Mouse (Mus musculus) adrenal gland, postnatal 10 days (tissue): ENCODE data around the gene Olfr1133. TPM values are rescaled to one million over a fixed set of nuclear protein-coding genes. Genes with fewer than 3 reads are reported as not detected.
"Not testable (repeated sequence)": the region's sequence is repeated elsewhere in the genome, so short reads cannot be mapped to it uniquely, and the experiment has no call there.

Experiments used
- DNase-seq: peaks from one replicate; pipeline ENCODE4 v3.0.0; 2021; ENCODE audit warnings: mixed read lengths
- long read RNA-seq, 2 experiments: library from polyadenylated mRNA; stranded (forward); transcript quantifications; one replicate each; pipeline ENCODE4 v2.0.0; 2021
- total RNA-seq, 2 experiments: library from RNA; stranded (reverse); gene quantifications; 2 replicates each; pipeline ENCODE4 v1.2.3; 2021

Gene Olfr1133
- not detected for total RNA-seq
- long read RNA-seq, experiment 1: 0 reads
- long read RNA-seq, experiment 2: 0 reads

DNA sequence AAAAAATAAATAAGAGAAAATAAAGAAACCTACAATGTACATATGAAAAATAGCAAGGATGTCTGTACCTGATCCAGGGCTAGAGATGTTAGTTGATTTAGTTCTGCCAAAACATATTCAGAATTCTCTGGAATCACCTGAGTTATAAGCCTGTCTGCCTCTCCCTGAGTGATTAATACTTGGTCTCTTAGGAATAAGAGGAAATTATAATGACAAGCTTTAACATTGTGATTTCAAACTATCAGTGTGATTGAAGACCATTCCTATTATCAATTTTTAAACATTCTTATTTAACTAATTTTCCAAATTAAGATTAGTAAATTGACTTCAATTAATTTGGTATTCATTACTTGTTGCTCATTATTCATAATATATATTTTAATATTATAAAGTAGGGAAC lies at the start of gene Olfr1133:
Gene Olfr1133 (minus strand): TSS at position 101 of the 400 bp plus-strand sequence.
- DNase-seq: no peak

DNA sequence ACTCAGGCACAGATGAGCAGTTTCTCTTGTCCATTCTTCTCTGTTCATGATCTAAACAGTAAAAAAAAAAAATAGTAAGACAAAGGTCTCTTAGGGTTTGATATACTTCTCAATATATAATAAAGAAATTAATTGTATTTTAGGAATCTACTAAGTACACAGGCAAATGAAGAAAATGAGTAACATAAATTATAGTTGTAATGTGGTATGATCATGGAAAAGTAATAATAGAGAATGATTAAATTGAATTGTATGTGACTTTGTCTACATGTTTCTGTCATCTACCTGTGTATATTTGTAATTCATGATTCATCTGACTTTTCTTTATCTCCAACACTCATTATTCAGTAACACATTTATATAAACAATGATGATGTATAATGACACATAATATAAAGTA lies 46.7 kb upstream of the Olfr1133 start, which contains the start of gene Olfr1136:
Gene Olfr1136 (minus strand): TSS at position 101 of the 400 bp plus-strand sequence.
- DNase-seq: no peak

DNA sequence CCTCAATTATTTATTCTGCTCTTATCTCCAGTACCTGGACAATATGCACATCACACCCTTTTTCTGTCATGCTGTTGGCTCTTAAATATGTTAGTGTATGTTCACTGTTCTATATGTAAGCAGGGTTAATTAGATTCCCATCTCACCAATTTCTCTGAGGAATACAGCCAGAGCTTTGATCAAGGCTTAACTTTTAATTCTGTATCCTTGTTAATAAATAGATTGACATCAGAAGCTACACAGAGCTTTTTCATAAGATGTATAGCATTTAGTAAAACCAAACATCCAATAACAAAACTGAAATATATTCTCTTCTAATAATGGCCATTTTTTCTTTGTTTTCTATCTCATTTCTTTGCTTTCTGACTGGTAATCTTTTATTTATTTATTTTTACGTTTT lies 26.4 kb upstream of the Olfr1133 start, which contains the start of gene Olfr1135:
Gene Olfr1135 (minus strand): TSS at position 101 of the 400 bp plus-strand sequence.
- no peak for DNase-seq

DNA sequence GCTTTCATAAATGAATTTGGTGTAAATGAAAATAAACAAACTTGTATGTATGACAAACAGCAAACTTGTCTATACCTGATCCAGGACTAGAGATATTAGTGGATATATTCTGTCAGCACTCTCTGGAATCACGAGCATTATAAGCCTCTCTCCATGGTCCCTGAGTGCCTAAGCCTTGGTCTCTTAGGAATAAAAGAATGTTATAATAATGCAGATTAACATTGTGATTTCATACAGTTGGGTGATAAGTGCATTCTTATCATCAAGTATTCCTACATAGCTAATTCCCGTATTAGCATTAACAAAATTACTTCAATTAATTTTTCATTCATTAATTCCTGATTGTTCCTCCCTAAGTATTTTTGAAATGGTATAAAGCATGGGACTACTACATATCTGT lies 11.2 kb upstream of the Olfr1133 start, which contains the start of gene Olfr1134:
Gene Olfr1134 (minus strand): TSS at position 101 of the 400 bp plus-strand sequence.
- no peak for DNase-seq

DNA sequence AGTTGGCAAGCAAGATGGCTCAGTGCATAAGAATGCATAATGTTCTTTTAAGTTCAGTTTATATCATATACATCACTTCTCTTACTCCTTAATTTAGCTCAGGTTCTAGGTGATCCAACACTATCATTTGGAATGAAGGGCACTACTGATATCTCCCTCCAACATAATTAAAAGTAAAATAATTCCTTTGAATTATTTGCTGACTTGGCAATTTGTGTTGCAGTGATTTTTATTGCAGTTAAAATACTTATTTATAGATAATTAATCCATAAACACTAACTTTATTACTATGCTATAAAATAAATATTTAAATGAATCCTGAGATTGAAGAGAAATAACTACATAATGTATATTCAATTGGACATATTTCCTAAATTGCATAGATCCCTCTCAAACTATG lies 4.7 kb downstream of the Olfr1133 start:
- DNase-seq: no peak

DNA sequence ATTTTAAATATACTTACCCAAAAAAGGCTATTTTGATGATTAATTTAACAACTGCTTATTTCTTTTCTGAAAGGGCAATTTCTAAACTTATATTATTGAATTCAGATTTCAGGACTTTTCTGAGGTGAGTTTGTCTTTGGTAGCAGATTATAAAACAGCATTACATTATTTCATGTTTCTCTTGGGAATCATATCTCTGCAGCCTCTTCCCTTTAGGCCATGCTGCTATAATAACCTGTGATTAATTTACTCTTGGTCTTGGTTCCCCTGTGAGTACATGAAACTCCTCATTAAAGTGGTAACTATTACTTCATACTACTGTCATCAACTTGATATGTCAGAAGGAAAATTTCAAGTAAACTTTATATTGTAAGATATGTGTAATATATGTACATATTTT lies 9.7 kb downstream of the Olfr1133 start, which contains the start of gene Olfr1132:
Gene Olfr1132 (minus strand): TSS at position 101 of the 400 bp plus-strand sequence.
- DNase-seq: no peak

DNA sequence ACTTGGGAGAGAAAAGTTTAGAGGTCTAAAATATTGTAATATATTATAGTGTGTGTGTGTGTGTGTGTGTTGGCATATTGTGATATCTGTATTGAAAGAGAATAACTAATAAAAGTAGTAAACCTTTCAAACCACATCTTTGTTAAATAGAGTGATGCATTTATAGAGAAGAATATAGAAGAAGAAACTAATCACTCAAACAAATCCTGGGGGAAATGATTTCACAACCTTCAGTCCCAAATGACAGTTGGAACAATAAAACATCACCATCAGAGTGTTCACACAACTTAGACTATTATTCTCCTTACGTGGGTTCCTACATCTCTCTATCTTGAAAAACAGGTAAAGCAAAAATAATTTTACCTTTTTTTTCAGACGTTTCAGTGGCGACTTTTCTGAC lies 20.4 kb downstream of the Olfr1133 start, which contains the start of gene Olfr1131:
Gene Olfr1131 (plus strand): TSS at position 301 of the 400 bp plus-strand sequence.
- no peak for DNase-seq

DNA sequence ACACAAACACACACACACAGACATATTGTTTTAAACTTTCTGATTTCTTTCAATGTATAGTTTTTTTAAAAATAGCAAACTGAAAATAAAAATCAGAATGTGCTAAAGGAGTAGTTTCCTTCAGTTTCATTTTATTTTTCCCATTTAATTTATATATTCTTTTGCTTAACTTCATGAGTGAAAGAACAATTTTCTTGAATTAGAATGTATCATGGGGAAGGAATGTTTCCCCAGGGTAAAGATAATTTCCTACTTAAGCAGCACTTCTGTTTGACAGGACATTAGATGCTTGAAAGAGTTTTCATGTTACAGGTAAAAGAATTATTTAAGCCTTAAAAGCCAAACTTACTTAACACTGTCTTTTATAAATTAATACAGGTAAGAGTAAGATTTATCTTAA lies 41.3 kb downstream of the Olfr1133 start, which contains the start of gene Olfr1130:
Gene Olfr1130 (plus strand): TSS at position 301 of the 400 bp plus-strand sequence.
- not testable (repeated sequence) for DNase-seq

Other genes with a start within 250 kb of the Olfr1133 start
- gene Olfr1123, start 230.7 kb downstream of the Olfr1133 start, total RNA-seq: not detected
- gene Olfr1124, start 217.1 kb downstream of the Olfr1133 start, total RNA-seq: not detected
- not detected for gene Olfr1126, start 193.4 kb downstream of the Olfr1133 start, total RNA-seq
- not detected for gene Pramel7, start 150.3 kb downstream of the Olfr1133 start, total RNA-seq
- gene Pramel6, start 140.8 kb downstream of the Olfr1133 start, total RNA-seq: not detected
- gene Olfr153, start 115.6 kb downstream of the Olfr1133 start, total RNA-seq: not detected
- gene Olfr1128, start 101.8 kb downstream of the Olfr1133 start, total RNA-seq: not detected
- gene Olfr1129, start 73.5 kb downstream of the Olfr1133 start, total RNA-seq: not detected
- not detected for gene Olfr1130, start 41.2 kb downstream of the Olfr1133 start, total RNA-seq
- not detected for gene Olfr1131, start 20.3 kb downstream of the Olfr1133 start, total RNA-seq
- gene Olfr1132, start 9.8 kb downstream of the Olfr1133 start, total RNA-seq: not detected
- gene Olfr1134, start 11.1 kb upstream of the Olfr1133 start, total RNA-seq: not detected
- gene Olfr1135, start 26.3 kb upstream of the Olfr1133 start, total RNA-seq: not detected
- not detected for gene Olfr1136, start 46.6 kb upstream of the Olfr1133 start, total RNA-seq
- gene Olfr1137, start 65.8 kb upstream of the Olfr1133 start, total RNA-seq: not detected
- not detected for gene Olfr1138, start 92.6 kb upstream of the Olfr1133 start, total RNA-seq
- not detected for gene Olfr1140, start 96.4 kb upstream of the Olfr1133 start, total RNA-seq
- not detected for gene Olfr1141, start 106.6 kb upstream of the Olfr1133 start, total RNA-seq
- not detected for gene Olfr152, start 132.1 kb upstream of the Olfr1133 start, total RNA-seq
- gene Olfr1143, start 153.2 kb upstream of the Olfr1133 start, total RNA-seq: not detected
- not detected for gene Olfr1145, start 162.4 kb upstream of the Olfr1133 start, total RNA-seq
- gene Olfr1148, start 183.2 kb upstream of the Olfr1133 start, total RNA-seq: not detected
- not detected for gene Olfr1150-ps1, start 196.6 kb upstream of the Olfr1133 start, total RNA-seq
- gene Olfr1151, start 208.5 kb upstream of the Olfr1133 start, total RNA-seq: not detected
- gene Olfr1152, start 219.1 kb upstream of the Olfr1133 start, total RNA-seq: not detected
- not detected for gene Olfr1153, start 247.6 kb upstream of the Olfr1133 start, total RNA-seq